Mouse (Mus musculus) layer of hippocampus, postnatal 14 days (tissue): Measurements from ENCODE around the gene 3110082I17Rik. TPM values are rescaled to one million over a fixed set of nuclear protein-coding genes. Genes with fewer than 3 reads are reported as not detected.
"Not testable (repeated sequence)": the region's sequence is repeated elsewhere in the genome, so short reads cannot be mapped to it uniquely, and the experiment has no call there.

Experiments used
- DNase-seq, 2 experiments: peaks; one replicate each; pipeline ENCODE4 v3.0.0; 2021 to 2022; ENCODE audit warnings: low spot score in 2 of 2, mixed read lengths in 1 of 2
- total RNA-seq, 2 experiments: library from RNA; stranded (reverse); gene quantifications; 2 replicates each; pipeline ENCODE4 v1.2.3; 2021

The 3110082I17Rik gene
- total RNA-seq, 2 experiments from 2014 or later = 14.6 to 14.7 TPM

DNA sequence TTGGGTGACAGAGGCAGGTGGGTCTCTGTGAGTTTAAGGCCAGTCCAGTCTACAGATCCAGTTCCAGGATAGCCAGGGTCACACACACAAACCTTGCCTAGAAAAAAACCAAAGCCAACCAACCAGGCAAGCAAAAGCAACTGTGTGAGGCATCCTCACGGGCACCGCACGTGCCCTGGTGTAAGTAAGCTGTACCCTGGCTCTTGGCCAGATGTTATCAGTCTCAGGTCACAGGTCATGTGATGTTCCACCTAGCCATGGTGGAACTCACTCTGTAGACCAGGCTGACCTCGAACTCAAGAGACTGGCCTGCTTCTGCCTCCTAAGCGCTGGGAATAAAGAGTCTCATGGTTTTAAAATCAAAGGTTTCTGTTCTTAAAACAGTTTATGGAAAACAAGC is 101.1 kb downstream of the 3110082I17Rik start:
- DNase-seq = no peak

DNA sequence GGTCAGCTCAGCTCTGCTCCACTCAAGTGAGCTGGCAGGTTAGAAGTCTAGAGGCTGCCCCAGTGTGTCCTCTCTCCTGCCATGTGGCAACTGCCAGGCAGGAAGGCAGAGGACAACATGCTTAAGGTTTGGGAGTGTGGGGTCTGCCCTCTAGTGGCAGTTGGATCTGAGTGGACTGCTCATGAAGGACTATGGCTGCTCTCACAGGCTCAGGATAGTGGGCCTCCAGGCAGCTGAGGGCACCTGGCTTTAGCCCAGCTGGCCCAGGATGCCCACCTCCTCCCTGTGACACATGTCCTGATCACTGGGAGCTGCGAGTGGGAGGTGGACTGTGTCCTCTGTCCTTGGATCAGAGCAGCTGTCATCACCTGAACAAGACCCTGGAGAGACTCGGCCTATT is 101.7 kb downstream of the 3110082I17Rik start:
- no peak for DNase-seq

DNA sequence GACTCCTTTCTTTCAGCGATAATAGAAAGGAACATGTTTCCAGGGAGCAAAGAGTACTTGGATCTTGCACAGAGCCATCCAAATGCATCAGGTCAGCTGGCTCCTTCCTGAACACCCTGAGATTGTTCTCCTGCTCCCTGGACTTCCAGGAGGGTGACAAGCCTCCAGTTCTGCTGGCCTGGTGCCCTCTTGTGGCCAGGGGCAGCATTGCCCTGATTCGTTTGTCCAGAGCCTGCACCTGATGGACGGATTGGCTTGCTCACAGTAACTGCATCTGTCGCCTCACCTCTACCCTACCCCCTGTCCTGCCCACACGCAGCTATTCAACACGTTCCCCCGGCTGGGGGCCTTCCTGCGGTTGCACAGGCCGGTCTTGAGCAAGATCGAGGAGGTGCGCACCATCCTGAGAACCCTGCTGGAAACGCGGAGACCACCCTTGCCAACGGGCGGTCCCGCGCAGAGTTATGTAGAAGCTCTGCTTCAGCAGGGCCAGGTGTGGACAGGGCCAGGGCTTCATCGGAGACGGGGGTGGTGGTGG is 105.0 kb downstream of the 3110082I17Rik start:
- peak; percentile 68 to 75 for DNase-seq

DNA sequence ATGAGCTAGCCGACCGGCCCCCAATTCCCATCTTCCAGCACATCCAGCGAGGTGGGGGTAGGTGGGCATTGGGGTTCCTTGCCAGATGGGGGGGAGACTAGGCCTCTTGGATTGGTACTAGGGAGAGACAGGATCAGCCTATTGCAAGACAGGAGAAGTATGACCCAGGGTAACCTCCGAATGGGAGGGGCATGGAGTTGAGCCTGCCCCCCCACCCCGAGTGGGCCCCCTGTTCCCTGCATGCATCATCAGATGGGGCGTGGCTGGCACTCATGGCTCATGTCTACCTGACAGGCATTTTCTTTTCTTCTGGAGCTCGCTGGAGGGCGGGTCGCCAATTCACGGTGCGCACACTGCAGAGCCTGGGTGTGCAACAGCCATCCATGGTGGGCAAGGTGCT is 106.4 kb downstream of the 3110082I17Rik start:
- no peak for DNase-seq

DNA sequence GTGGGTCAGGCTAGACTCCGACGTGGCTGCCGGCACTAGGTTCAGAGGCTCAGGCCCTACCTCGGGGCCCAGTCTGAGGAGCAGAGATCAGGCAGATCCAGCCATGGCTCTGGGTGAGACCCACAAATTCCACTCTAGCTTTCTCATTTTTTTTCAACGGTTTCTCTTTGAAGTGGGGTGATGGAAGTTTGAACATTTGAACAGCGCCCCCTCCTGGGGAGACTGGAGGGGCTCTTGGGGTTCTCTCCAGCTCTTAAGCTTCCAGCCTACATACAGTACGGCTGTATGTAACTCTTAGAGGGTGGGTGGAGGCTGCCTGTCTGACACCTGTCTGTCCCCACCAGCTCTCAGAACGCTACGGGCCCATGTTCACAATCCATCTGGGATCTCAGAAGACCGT is 106.8 kb downstream of the 3110082I17Rik start:
- no peak for DNase-seq

DNA sequence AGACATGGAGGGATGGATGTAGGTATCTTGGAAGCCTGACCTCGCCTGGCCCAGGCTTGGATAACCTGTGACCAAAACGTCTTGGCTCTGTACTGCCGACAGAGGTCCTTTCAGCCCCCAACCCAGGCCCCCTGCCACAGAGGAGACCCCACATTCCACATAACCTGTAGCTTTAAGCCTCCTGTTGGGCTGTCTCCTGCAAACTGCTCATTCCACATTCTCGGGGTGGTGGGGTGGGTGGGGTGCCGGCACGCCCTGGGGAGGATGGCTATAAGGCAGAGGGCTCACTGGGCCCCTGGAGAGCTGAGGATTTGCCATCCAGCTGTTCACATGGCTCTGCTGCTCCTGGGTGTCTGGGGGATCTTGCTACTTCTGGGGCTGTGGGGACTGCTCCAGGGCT is 108.0 kb downstream of the 3110082I17Rik start, which contains the start of gene Cyp2w1:
Gene Cyp2w1 (plus strand): TSS at position 301 of the 400 bp plus-strand sequence.
- no peak for DNase-seq

DNA sequence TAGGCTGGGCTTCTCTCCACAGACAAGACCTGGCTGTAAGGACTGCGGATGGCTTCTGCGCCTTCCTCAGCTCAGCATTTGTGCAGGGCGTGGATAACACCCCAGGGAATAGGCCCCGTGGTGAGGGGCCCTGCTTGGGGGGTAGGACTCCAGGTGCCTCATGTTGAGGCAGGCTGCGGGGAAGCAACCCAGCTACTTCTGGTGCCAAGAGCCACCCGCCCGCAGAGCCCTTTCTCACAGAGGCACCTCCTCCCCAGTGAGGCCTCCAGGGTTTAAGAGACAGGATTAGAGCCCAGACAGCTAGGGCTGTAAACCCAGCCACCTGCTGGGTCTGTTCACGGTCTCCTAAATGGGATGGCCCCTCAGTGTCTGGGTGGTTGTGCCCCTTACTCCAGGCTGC is 108.7 kb downstream of the 3110082I17Rik start:
- DNase-seq = no peak

DNA sequence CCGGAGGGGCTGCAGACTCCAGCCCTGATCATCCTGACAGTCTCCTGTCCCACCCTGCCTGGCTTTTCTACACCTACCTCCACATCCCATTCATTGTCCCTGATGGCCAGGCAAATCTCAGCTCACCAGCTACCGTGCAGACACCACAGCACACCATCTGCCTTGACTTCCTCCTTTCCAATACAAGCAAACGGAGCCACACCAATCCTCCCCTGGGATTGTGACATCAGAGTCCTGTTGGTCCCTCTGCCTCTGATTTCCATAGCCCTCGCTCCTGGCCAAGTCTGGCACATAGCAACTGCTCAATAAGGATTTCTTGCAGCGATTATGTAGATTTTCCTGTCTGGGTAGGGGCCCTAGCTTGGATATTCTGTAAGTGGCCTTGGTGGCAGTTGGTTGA is 109.2 kb downstream of the 3110082I17Rik start, which contains the start of gene Cox19:
Gene Cox19 (minus strand): TSS at position 285 of the 400 bp plus-strand sequence.
- no peak for DNase-seq

DNA sequence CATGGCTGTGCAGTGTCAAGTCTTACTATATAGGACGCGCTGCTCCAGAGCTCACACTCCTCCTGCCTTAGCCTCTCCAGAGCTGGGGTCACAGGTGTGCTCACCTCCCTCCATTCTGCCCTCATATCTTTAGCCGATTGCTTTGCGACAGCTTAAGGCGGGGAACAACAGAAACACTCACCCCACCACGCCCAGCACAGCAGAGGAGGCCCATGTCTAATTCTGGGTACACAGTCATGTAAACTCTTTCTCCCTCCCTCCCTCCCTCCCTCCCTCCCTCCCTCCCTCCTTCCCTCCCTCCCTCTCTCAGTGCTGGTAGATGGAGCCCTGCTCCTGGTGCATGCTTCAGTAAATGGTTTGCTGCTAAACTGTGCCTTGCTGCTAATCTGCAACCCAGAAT is 110.6 kb downstream of the 3110082I17Rik start:
- DNase-seq = no peak

DNA sequence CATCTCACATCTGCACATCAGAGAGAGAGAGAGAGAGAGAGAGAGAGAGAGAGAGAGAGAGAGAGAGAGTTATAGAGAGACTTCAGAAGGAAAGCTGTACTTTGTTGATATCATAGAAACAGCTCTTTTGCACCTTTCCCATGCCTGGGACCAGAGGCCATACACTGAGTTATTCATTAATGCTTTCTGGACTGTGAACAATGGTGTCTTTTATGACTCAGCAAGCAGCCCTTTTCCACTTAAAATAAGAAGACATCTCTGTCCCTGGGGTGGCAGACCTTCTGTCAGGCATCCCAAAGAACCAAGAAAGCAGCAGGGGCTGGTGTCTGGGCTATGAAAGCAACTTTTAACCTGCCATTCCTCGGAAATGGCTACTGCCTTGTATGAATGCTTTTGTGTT is 113.1 kb downstream of the 3110082I17Rik start:
- no peak for DNase-seq

DNA sequence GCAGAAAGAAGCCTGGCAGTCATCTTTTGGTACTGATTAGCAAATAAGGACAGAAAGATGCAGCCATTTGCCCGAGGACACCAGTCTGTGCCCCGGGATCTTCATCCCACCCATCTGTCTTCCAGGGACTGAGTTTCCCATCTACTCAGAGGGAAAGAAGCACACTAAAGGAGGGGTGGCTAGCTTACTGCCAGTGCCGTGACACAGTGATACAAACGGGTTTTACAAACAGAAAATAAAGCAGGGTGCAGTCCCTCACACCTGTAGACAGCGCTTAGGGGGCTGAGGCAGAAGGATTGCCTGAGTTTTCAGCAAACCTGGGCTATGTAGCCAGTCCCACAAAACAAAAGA is 115.0 kb downstream of the 3110082I17Rik start:
- DNase-seq = no peak

DNA sequence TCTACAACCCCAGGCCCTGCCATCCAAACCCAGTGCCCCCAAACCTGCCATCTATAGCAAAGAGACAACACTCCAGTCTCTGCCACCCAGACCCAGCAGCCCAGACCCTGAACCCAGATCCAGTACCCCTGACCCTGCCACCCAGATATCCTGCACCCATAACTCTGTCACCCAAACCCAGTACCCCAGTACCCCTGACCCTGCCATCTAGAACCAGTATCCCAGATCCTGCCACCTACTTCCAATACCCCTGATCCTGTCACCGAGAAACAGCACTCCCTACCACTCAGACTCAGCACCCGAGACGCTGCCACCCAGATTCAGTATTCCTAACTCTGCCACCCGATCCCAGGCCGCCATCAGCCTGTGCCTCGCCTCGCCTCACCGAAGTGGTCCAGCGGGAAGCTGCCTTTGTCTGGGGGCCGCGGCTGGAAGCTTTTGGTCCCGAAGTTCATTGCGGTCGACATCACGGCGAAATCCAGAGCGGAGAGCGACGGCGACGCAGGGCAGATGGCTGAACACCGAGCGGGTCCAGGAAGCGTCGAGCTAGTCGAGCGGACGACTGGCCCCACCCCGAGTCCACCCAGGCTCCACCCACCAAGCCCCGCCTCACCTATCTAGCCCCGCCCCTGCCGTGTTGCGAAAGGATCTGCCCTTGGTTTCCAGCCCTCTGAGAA is 115.5 kb downstream of the 3110082I17Rik start:
- peak; percentile 87 to 94 for DNase-seq

DNA sequence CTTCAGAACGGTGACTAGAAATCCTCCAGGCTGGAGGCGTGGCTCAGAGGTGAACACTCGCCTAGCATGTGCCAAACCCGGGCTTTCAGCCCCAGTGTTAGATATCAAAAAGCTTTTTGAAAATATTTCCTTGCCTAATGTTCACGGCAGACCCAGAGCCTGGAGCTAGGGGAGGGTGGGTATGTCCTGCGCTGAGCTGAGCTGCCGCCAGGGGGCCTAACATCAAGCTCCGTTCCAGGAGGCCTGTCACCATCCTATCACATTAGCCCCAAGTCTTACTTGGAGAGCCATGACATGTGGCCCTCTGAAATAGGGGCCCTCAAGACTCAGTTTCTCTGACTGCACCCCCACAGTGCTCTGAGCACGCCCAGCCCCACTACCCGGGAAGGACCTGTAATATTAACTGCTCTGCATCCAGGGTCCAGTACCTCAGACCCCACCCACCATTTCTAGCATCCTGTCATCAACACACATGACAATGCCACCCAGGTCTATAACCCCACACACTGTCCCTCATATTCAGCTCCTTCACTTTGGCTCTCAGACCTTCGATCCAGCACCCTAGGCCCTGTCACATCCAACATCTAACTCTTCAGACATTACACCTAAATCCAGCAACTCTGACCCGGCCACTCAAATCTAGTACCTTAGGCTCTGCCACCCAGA is 116.2 kb downstream of the 3110082I17Rik start:
- peak; percentile 72 to 74 for DNase-seq

DNA sequence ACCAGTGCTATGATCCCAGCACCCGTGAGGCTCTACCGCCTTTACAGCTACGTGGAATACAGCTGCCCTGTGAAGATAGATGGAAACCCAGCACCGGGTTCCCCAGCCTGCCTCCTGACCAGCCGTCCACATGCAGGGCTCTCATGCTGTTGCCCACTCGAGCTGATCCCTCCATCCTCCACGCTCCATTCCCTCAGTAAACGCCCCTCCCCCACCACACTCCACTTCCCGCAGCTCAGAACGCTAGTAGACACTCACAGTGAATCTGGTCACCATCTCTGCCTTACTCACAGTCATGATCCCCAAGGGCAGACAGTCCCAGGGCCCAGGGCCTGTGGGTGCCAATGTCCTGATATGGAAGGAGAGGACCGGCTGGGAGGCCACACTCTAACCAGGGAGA is 121.4 kb downstream of the 3110082I17Rik start:
- no peak for DNase-seq

DNA sequence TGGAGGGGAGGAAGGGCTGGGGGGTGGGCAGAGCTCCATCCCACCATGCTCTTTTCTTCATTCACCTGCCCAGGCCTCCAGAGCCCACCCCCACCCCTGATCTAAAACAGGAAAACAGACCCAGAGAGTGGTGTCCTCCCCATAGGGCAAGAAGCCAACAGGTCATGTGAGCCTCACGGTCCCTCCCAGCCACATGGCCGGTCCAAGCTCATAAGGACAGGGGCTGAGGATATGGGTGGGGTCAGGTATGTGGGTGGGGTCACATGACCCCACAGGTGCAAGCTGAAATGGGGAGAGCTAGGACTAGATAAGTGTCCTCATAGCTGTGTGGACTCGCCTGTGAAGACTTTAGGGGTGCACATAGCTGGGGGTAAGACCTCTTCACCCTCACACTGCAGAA is 121.9 kb downstream of the 3110082I17Rik start:
- no peak for DNase-seq

DNA sequence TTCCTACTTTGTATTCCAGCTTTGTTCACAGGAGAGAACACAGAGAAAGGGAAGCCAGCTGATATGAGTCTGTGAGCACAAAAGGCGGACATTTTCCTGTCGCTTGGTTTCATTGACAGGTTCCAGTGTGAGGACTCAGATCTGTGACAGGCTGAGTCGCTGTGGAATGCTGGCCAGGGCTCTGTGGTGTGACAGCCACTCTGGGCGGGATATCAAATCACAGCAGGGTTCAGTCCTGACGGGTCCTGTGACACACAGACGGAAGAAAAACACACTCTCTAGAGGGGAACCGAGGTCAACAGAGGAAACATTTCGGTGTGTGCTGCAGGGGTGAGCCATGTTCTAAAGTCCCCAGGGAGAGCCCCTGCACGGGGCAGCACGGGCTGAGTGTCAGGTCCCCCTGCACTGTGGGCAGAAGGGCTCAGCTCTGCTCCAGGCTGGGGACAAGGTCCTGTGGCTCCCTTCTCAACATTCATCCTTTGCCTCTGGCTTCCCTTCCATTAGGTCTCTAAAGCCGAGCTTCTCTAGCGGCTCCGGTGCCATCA is 122.4 kb downstream of the 3110082I17Rik start:
- no peak for DNase-seq

DNA sequence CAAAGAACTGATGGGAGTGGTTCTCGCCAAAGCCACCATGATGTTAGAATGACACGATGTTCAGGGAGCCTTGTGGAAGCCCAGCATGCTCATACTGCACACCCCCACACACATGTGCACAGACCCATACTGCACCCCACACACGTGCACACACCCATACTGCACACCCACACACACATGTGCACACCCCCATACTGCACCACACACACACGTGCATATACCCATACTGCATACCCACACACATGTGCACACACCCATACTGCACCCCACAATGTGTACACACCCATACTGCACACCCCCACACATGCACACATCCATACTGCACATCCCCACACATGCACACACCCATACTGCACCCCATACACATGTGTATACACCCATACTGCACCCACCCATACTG is 124.7 kb downstream of the 3110082I17Rik start:
- no peak for DNase-seq

DNA sequence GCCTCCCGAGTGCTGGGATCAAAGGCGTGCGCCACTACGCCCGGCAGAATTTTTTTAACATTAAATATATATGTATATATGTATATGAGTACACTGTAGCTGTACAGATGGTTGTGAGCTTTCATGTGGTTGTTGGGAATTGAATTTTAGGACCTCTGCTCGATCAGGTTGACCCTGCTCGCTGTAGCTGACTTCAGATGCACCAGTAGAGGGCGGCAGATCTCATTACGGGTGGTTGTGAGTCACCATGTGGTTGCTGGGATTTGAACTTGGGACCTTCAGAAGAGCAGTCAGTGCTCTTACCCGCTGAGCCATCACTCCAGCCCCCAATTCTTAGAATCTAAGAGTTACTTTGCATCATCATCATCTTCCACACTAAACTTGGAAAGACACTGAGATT is 125.9 kb downstream of the 3110082I17Rik start:
- not testable (repeated sequence) for DNase-seq

DNA sequence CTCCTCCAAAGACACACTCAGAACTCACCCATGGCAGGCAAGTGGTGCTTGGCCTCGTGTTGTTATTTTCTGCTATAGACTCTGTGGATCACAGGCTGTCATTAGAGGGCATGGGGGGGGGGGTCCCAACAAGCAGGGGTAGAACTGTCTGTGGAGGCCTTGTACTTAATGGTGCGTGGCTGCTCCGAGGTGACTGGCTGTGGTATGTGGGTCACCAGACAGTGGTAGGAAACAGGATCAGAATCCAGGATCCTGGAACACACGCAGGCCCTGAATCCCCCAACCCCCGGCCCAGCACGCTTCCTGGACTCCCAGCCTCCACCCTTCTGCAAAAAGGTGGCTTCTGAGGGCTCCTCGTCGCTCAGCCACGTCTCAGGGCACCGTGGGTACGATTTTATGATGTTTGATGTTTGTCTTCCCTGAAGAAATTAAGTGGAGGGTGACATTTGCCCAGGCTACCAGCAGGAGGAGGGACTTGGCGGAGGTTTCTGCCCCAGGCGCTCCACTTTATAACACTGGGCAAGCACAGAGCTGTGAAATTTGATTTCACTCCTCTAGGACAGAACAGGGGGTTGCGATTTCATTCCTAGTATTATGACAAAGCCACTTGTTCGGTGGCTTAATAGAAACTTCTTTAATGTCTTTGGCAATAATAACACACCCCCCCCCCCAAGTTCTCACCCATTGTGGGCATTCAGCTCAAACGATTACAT is 126.9 kb downstream of the 3110082I17Rik start:
- no peak for DNase-seq

DNA sequence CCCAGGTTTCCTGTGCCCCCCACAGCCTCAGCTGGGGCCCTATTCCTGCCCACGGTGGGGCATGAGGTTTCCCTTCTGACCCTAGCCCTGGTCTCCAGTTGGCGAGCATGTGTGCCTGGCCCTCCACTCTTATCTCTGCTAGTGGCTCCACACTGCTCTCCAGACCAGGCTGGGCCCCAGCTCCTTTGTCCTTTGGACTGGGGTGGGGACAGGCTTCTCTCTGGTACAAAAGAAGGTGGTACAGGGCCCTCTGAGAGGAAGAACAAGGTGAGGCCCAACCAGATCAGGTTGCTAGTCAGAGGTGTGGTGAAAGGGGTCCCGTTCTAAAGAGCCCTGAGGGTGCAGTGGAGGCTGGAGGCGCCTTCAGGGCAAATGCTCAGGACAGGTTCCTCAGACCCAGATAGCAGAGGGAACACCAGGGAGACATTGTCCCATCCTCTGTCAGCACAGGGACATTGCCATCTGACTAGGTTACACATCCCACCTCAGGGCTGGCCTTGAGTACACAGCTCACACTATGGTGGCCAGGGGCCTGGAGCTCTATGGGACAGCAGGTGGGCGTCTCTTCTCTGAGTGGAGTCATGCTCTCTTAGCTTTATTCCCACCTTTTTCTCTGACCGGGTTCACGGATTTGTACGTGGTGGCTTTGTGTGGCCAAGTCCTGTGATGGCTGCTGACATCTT is 127.6 kb downstream of the 3110082I17Rik start:
- DNase-seq = no peak

DNA sequence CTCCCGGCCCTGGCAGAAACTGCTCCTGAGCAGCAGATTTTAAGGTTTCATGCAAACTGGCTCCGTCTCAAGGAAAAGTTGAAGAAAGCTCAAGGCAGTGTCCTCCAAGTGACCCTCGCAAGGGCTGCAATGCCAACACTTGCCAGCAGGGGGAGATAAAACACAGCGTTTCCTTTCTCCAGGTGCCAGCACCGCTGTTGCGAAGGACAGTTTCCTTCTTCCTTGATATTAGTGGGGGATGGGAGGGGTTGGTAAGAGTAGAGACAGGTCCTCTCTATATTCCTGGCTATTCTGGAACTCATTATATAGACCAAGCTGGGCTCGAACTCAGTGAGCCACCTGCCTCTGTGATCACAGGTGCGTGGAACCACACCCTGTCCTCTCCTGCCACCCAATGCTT is 128.6 kb downstream of the 3110082I17Rik start:
- peak; percentile 75 to 82 for DNase-seq
